Comparison of ENCODE assay signal across 24 mouse cellular contexts in genomic region chr1:38259541-38260338, GRCm38 (mm10).
DNase-seq lines count a peak whose midpoint lies in the region; ATAC-seq and TF ChIP-seq lines count a peak whose summit lies in the region.
"Had no signal": no experiment of that assay in that cellular context is flagged by ENCODE, and none has a peak within 500 bp of the region (broad histone marks: within the 10 kb centered on the region; RNA-seq: fewer than 3 reads in every experiment).

No protein-coding gene starts in this region.

- no peak overlapping the region for H3K4me2 ChIP-seq in limb, embryonic 12.5 days
- H3K4me2 ChIP-seq: liver, embryonic 13.5 days; lung, embryonic 14.5 days; neural tube, embryonic 15.5 days had no signal

- no peaks in the 10 kb centered on the region for H3K79me2 ChIP-seq in C2C12 (ENCODE audit: control insufficient read depth, insufficient read depth)

- H3K9ac ChIP-seq in limb, embryonic 12.5 days (replicated peaks), result no peak overlapping the region
- H3K9ac ChIP-seq: liver, embryonic 13.5 days; lung, embryonic 14.5 days; neural tube, embryonic 15.5 days had no signal

- H3K4me3 ChIP-seq in limb, embryonic 12.5 days (replicated peaks), result no peak overlapping the region
- no peak overlapping the region for H3K4me3 ChIP-seq in limb, embryonic 10.5 days
- H3K4me3 ChIP-seq in C2C12 (ENCODE audit: insufficient read depth, poor library complexity, severe bottlenecking), result no peak overlapping the region
- H3K4me3 ChIP-seq: erythroblast, embryonic 14.5 days; layer of hippocampus, adult 2 months; liver, embryonic 13.5 days; neural tube, embryonic 15.5 days had no signal

- no peaks in the 10 kb centered on the region for H3K79me3 ChIP-seq in C2C12 (ENCODE audit: low read depth)

- peaks cover 70% of the 10 kb centered on the region for H3K4me1 ChIP-seq in limb, embryonic 12.5 days (replicated peaks)
- H3K4me1 ChIP-seq in limb, embryonic 10.5 days, result peaks cover 32% of the 10 kb centered on the region

- H3K27ac ChIP-seq in limb, embryonic 12.5 days, result peak overlapping the region; percentile 41; the same call in 1 of the 2 replicates
- H3K27ac ChIP-seq in limb, embryonic 10.5 days, result no peak overlapping the region
- H3K27ac ChIP-seq: hindbrain, postnatal 0 days; layer of hippocampus, adult 2 months; liver, embryonic 13.5 days; macrophage; neural tube, embryonic 15.5 days had no signal

- H3K36me3 ChIP-seq in limb, embryonic 12.5 days, result peaks cover 13% of the 10 kb centered on the region; the same call in 1 of the 2 replicates
- peaks cover 15% of the 10 kb centered on the region for H3K36me3 ChIP-seq in limb, embryonic 10.5 days
- no peaks in the 10 kb centered on the region for H3K36me3 ChIP-seq in C2C12 (ENCODE audit: control insufficient read depth, insufficient read depth)
- H3K36me3 ChIP-seq: liver, embryonic 13.5 days; neural tube, embryonic 15.5 days had no signal

- H3ac ChIP-seq in C2C12 (ENCODE audit: control insufficient read depth, insufficient read length, low read depth), result no peak overlapping the region

- H3K9me3 ChIP-seq in limb, embryonic 12.5 days, result 0 out of 2 replicates have a peak, but pooled peaks cover 4% of the 10 kb centered on the region
- no peaks in the 10 kb centered on the region for H3K9me3 ChIP-seq in limb, embryonic 10.5 days (replicated peaks)
- H3K9me3 ChIP-seq: neural tube, embryonic 15.5 days had no signal

- 74% methylated on average over 10 of the region's 10 CpGs for WGBS in limb, embryonic 12.5 days
- WGBS in limb, embryonic 10.5 days, result 91% methylated on average over 10 of the region's 10 CpGs

- DNase-seq in limb, embryonic 10.5 days (ENCODE audit: low spot score), result no peak
- DNase-seq in mesoderm, embryonic 11.5 days (ENCODE audit: low read depth, low spot score), result peak; percentile 56
- no peak for DNase-seq in right cerebral cortex, adult 2 months (ENCODE audit: low spot score in 2 of 2)
- DNase-seq in urinary bladder, postnatal 14 days (ENCODE audit: low spot score), result no peak
- DNase-seq: adrenal gland, adult 8-10 months; cerebellum, postnatal 10 days; gastrocnemius, postnatal 36 days; kidney, adult 8-10 months; kidney, postnatal 14 days; left cerebral cortex, postnatal 4 days; liver, embryonic 13.5 days; lung, embryonic 14.5 days; midbrain, embryonic 14.5 days; right cerebral cortex, postnatal 25 days; thymus, adult 2 months had no signal

- no peaks in the 10 kb centered on the region for H3K27me3 ChIP-seq in limb, embryonic 12.5 days
- no peaks in the 10 kb centered on the region for H3K27me3 ChIP-seq in limb, embryonic 10.5 days (ENCODE audit: low read depth, poor library complexity, severe bottlenecking)
- no peaks in the 10 kb centered on the region for H3K27me3 ChIP-seq in C2C12 (ENCODE audit: control insufficient read depth, insufficient read depth, insufficient read length)
- H3K27me3 ChIP-seq: liver, embryonic 13.5 days; neural tube, embryonic 15.5 days had no signal

- no peak for TF ChIP-seq CTCF in C2C12 (IDR thresholded peaks at IDR 0.05; ENCODE audit: control insufficient read depth, insufficient read depth, insufficient read length)

- ATAC-seq in limb, embryonic 12.5 days (ENCODE audit: insufficient number of reproducible peaks, insufficient read depth, low FRiP score, low TSS enrichment, low read depth), result no peak
- ATAC-seq in common myeloid progenitor, adult 5-6 weeks (replicated peaks; ENCODE audit: low read depth, poor library complexity, severe bottlenecking), result peak; percentile 50; the same call in 1 of the 2 replicates
- ATAC-seq: forebrain, embryonic 14.5 days; hindbrain, postnatal 0 days had no signal

TF ChIP-seq in C2C12, 6 proteins besides CTCF, POLR2A, EP300 and RAD21:
- TF ChIP-seq CEBPB (IDR thresholded peaks at IDR 0.05; ENCODE audit: low read depth), result peak; percentile 47
- TF ChIP-seq MYOD1 (IDR thresholded peaks at IDR 0.05; ENCODE audit: control insufficient read depth, insufficient read length, low read depth), result no peak
TF ChIP-seq in C2C12: peak in this region for 1.
